Mouse (Mus musculus) brain, embryonic 14.5 days (tissue): ENCODE measurements around the gene Arpc4.

Experiments
- CTCF ChIP-seq: fragments of 200-500 bp; IDR thresholded peaks from 2 replicates; pipeline ENCODE4 v1.5.1; 2012; ENCODE audit warnings: inconsistent platforms, mild to moderate bottlenecking, moderate library complexity, borderline replicate concordance; ENCODE audit not compliant: insufficient read depth, insufficient read length; ENCODE audit errors: extremely low read depth
- POLR2A ChIP-seq: fragments of 200-500 bp; IDR thresholded peaks from 2 replicates; pipeline ENCODE4 v1.6.1; 2012; ENCODE audit warnings: mild to moderate bottlenecking, inconsistent platforms, borderline replicate concordance; ENCODE audit not compliant: poor library complexity, insufficient read depth, insufficient read length, severe bottlenecking; ENCODE audit errors: extremely low read depth

GRCm38 (mm10) chr6:113418441-113419198, 40.7 kb downstream of the Arpc4 start:
- no peak for TF ChIP-seq CTCF
- no peak for TF ChIP-seq POLR2A
